Mouse (Mus musculus): ENCODE measurements around the gene Pafah1b3. TPM values are rescaled to one million over a fixed set of nuclear protein-coding genes. Genes with fewer than 3 reads are reported as not detected.

The Pafah1b3 gene
- polyA plus RNA-seq, 1 experiment from 2014 or later: 142 TPM

- DNase-seq (ENCODE audit: low spot score): peak; percentile 98
Observed at GRCm38 (mm10) chr7:25281734-25282601, 15.8 kb downstream of the Pafah1b3 start.

GRCm38 (mm10) chr7:25281166-25281733, 16.5 kb downstream of the Pafah1b3 start:
- no peak for DNase-seq (ENCODE audit: low spot score)

- no peak for DNase-seq (ENCODE audit: low spot score)
Observed at GRCm38 (mm10) chr7:25279861-25280791, 17.7 kb downstream of the Pafah1b3 start.

GRCm38 (mm10) chr7:25279076-25279860, 18.5 kb downstream of the Pafah1b3 start:
- peak; percentile 86 for DNase-seq (ENCODE audit: low spot score)

GRCm38 (mm10) chr7:25278341-25279075, 19.3 kb downstream of the Pafah1b3 start:
- peak; percentile 96 for DNase-seq (ENCODE audit: low spot score)

GRCm38 (mm10) chr7:25277998-25278340, 19.8 kb downstream of the Pafah1b3 start:
- peak; percentile 75 for DNase-seq (ENCODE audit: low spot score)

- DNase-seq (ENCODE audit: low spot score): no peak
Observed at GRCm38 (mm10) chr7:25277405-25277804, 20.4 kb downstream of the Pafah1b3 start.

- DNase-seq (ENCODE audit: low spot score): no peak
Observed at GRCm38 (mm10) chr7:25275555-25276298, 22.1 kb downstream of the Pafah1b3 start.

GRCm38 (mm10) chr7:25274996-25275395, 22.8 kb downstream of the Pafah1b3 start:
- DNase-seq (ENCODE audit: low spot score): no peak

- DNase-seq (ENCODE audit: low spot score): peak; percentile 50
Observed at GRCm38 (mm10) chr7:25274571-25274970, 23.2 kb downstream of the Pafah1b3 start.

- no peak for DNase-seq (ENCODE audit: low spot score)
Observed at GRCm38 (mm10) chr7:25273259-25274241, 24.2 kb downstream of the Pafah1b3 start.

- no peak for DNase-seq (ENCODE audit: low spot score)
Observed at GRCm38 (mm10) chr7:25272445-25273258, 25.1 kb downstream of the Pafah1b3 start.

GRCm38 (mm10) chr7:25271651-25272444, 25.9 kb downstream of the Pafah1b3 start:
- no peak for DNase-seq (ENCODE audit: low spot score)

GRCm38 (mm10) chr7:25270652-25271633, 26.8 kb downstream of the Pafah1b3 start:
- no peak for DNase-seq (ENCODE audit: low spot score)

- DNase-seq (ENCODE audit: low spot score): no peak
Observed at GRCm38 (mm10) chr7:25269545-25270271, 28.1 kb downstream of the Pafah1b3 start.
